ENCODE assay signal across 9 mouse cellular contexts in genomic region chrX:52164738-52165554, GRCm38 (mm10). TPM values are rescaled to one million over a fixed set of nuclear protein-coding genes. Genes with fewer than 3 reads are reported as not detected.
DNase-seq lines count a peak whose midpoint lies in the region; ATAC-seq and TF ChIP-seq lines count a peak whose summit lies in the region.
"Had no signal": no experiment of that assay in that cellular context is flagged by ENCODE, and none has a peak within 500 bp of the region (broad histone marks: within the 10 kb centered on the region; RNA-seq: fewer than 3 reads in every experiment).

TSS of gene Gpc4 (minus strand) at chrX:52165252.

- peak; percentile 63; the same call in 1 of the 2 replicates for TF ChIP-seq POLR2A in small intestine, adult 2 months (IDR thresholded peaks at IDR 0.05; ENCODE audit: low read depth, low read length)

- 0 out of 2 replicates have a peak within 1 kb of the TSS, but pooled peaks have one; percentile 22 for H3K27ac ChIP-seq in intestine, embryonic 15.5 days
- peak within 1 kb of the TSS; percentile 69 for H3K27ac ChIP-seq in small intestine, adult 2 months (ENCODE audit: insufficient read depth, low read depth, low read length)

- peak; percentile 94 for ATAC-seq in intestine, embryonic 15.5 days

- no peak for TF ChIP-seq CTCF in small intestine, adult 2 months (IDR thresholded peaks at IDR 0.05; ENCODE audit: extremely low read depth, insufficient read length, insufficient replicate concordance, low read depth, low read length)

- intact Hi-C loops in left cerebral cortex, postnatal 4 days (cut with DNase I): no loop called here

- peak; percentile 1 for DNase-seq in cerebellum, adult 11 months
- DNase-seq in cerebellum, adult 8-10 months: no peak
- DNase-seq in embryo, embryonic 11.5 days (ENCODE audit: low read depth, low spot score): peak; percentile 62
- no peak for DNase-seq in gonadal fat pad, adult 2 months (ENCODE audit: low read depth)
- DNase-seq in left cerebral cortex, postnatal 4 days: peak; percentile 78
- DNase-seq in mesoderm, embryonic 11.5 days (ENCODE audit: low read depth, low spot score): peak; percentile 79

- peak within 1 kb of the TSS; percentile 75 for H3K4me2 ChIP-seq in intestine, embryonic 15.5 days (replicated peaks)

- H3K9me3 ChIP-seq in intestine, embryonic 15.5 days: no peaks in the 10 kb centered on the region

- H3K4me1 ChIP-seq in intestine, embryonic 15.5 days (replicated peaks): no peaks in the 10 kb centered on the region
- no peaks in the 10 kb centered on the region for H3K4me1 ChIP-seq in small intestine, adult 2 months (ENCODE audit: control insufficient read depth, insufficient read depth, insufficient read length, low read length)

- H3K27me3 ChIP-seq in intestine, embryonic 15.5 days (replicated peaks): no peaks in the 10 kb centered on the region
- no peaks in the 10 kb centered on the region for H3K27me3 ChIP-seq in small intestine, adult 2 months (ENCODE audit: control insufficient read depth, insufficient read depth, low read length)

- H3K4me3 ChIP-seq in intestine, embryonic 15.5 days (replicated peaks): peak within 1 kb of the TSS; percentile 51
- H3K4me3 ChIP-seq in small intestine, adult 2 months (ENCODE audit: low read depth, low read length): peak within 1 kb of the TSS; percentile 88

- no peaks in the 10 kb centered on the region for H3K36me3 ChIP-seq in intestine, embryonic 15.5 days
- H3K36me3 ChIP-seq in small intestine, adult 2 months (ENCODE audit: control insufficient read depth, insufficient read depth, low read length): no peaks in the 10 kb centered on the region

- 25% methylated on average over 38 of the region's 76 CpGs for WGBS in intestine, embryonic 15.5 days
- 27% methylated on average over 61 of the region's 76 CpGs for WGBS in small intestine, adult 2 months

- peak within 1 kb of the TSS; percentile 60 for H3K9ac ChIP-seq in intestine, embryonic 15.5 days

RNA-seq across cellular contexts. Expression of gene Gpc4, which starts in this region (rescaled TPM):
- 48.5 and 101 TPM in 2 replicates for polyA plus RNA-seq in gonadal fat pad, adult 2 months (2012; rRNA removed)
- polyA plus RNA-seq in intestine, embryonic 15.5 days (2015; fragmentation: Nextera tagmentation; extraction: Ambion mirVana): 23.1 and 25.8 TPM in 2 replicates
- total RNA-seq in left cerebral cortex, postnatal 4 days (2021): 10 to 100 TPM; 17.5 to 18.6 TPM
- 11.1 and 31.0 TPM in 2 replicates for polyA plus RNA-seq in small intestine, adult 2 months (2012; rRNA removed)
- total RNA-seq: neutrophil, adult 5-6 weeks had no signal

Comparison
In these comparisons a context has a peak if more than half of its experiments do, and no peak if none do; other contexts are left out.
1. DNase-seq: peak in cerebellum, adult 11 months (single experiment), embryo, embryonic 11.5 days (single experiment), left cerebral cortex, postnatal 4 days (single experiment) and mesoderm, embryonic 11.5 days (single experiment); none in cerebellum, adult 8-10 months (single experiment) and gonadal fat pad, adult 2 months (single experiment).